Mouse (Mus musculus): Measurements from ENCODE around the gene Epas1. TPM values are rescaled to one million over a fixed set of nuclear protein-coding genes. Genes with fewer than 3 reads are reported as not detected.

Gene Epas1
- total RNA-seq, 2 experiments from 2014 or later = not detected

Other genes starting within 250 kb of the Epas1 start
- gene Gm10309, start 248.5 kb upstream of the Epas1 start, total RNA-seq (2015) = not detected in 2 replicates
- gene Gm10309, start 248.5 kb upstream of the Epas1 start, total RNA-seq (2017) = not detected in 2 replicates
- gene Tmem247, start 163.6 kb downstream of the Epas1 start, total RNA-seq (2015) = not detected in 2 replicates
- not detected in 2 replicates for gene Tmem247, start 163.6 kb downstream of the Epas1 start, total RNA-seq (2017)
- gene Atp6v1e2, start 194.2 kb downstream of the Epas1 start, total RNA-seq (2015) = not detected in 2 replicates
- gene Atp6v1e2, start 194.2 kb downstream of the Epas1 start, total RNA-seq (2017) = not detected in 2 replicates
- gene Rhoq, start 209.4 kb downstream of the Epas1 start, total RNA-seq (2015) = 2.4 and 4.5 TPM in 2 replicates
- gene Rhoq, start 209.4 kb downstream of the Epas1 start, total RNA-seq (2017) = 1.9 and 3.8 TPM in 2 replicates

Data from megakaryocyte progenitor cell, adult 5-6 weeks (primary cell).